Mouse (Mus musculus) mammary gland, adult 2 months (tissue): ENCODE measurements around the gene Tmc2. TPM values are rescaled to one million over a fixed set of nuclear protein-coding genes. Genes with fewer than 3 reads are reported as not detected.

ENCODE experiments used
- polyA plus RNA-seq: library from polyadenylated mRNA; depleted of rRNA; stranded (reverse); fragments of >200 nt; gene quantifications from 2 replicates; pipeline ENCODE4 v1.2.3, GENCODE M21; 2012; ENCODE audit warnings: low replicate concordance; rRNA removed

Gene Tmc2
- polyA plus RNA-seq: not detected in 2 replicates

DNA sequence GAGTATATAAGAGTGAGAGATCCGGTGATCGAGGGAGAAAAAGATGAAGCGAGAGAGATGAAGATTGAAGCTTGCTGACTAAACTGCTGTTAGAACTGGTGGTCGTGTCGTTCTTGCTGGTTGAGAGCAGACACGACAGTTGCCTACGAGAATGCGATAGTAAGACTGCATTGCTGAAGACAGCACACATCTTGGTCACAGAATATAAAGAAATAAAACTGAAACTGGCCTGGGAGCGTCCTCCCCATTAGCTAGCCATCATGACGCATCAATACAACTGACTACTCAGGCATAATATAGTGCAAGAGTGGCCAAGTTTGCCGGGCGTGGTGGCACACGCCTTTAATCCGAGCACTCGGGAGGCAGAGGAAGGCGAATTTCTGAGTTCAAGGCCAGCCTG lies at the start of gene Tmc2:
TSS of gene Tmc2 (plus strand) at position 301 of the 400 bp plus-strand sequence.

DNA sequence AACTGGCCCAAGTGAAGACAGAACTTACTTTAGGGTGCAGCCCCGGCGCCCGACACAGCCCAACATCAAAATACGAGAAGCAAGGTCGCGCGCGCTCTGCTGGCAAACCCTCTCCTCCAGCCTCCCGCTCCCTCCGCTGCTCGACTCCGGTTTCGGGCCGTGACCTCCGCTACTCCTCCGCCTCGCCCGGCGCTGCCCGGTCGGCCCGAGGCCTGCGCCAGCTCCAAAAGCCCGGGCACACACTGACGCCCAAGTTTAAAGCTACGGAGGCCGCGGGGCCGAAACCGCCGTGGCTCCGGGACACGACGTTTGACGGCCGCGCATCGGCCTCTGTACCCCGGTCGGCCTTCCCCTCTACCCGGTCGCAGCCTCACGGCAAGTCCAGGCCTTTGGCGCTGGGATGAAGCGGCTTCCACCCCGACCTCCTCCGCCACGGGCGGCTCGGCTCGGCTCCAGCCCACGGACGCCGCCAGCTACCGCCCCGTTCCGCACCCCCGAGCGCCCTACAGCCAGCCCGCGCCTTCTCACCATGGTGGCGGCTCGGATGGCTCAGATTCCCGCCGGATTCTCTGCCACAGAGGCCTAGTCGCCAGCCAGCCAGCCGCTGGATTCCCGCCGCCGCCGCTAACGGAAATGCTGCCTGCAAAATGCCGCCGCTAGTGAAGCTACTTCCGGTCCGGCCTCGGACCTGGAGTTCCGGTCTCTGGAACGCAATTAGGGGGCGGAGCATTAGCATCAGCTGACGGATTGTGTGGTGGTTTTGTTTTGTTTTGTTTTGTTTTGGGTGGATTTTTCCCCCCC lies 16.1 kb upstream of the Tmc2 start, which contains the start of gene Snrpb:
TSS of gene Snrpb (minus strand) at position 698 of the 801 bp plus-strand sequence.

GRCm38 (mm10) chr2:130274149-130274861 lies 79.3 kb downstream of the Tmc2 start, which contains the start of gene Nop56:
Nop56 (plus strand) TSS chr2:130274430.

GRCm38 (mm10) chr2:130283854-130284654 lies 89.1 kb downstream of the Tmc2 start, which contains the start of gene Idh3b:
Idh3b (minus strand) TSS chr2:130284547.

DNA sequence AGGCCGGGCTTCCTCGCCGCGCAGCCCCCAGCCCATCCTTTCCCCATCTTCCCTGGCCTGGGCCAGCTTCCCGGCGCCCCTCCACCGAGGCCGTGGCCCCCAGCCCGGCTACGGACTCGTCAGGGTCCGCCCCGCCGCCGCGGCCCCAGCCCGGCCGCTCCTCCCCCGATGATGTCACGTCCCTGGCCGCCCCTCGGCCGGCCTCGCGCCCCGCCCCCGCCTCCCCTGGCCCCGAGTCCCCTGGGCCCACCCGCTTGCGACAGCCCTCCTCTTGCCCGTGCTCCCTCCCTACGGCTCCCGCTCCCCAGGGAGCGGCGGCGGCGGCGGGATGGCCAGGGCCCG lies 99.9 kb downstream of the Tmc2 start, which contains the start of gene Ebf4:
TSS of gene Ebf4 (plus strand) at position 234 of the 342 bp plus-strand sequence.

Other genes with a start within 250 kb of the Tmc2 start
- gene Tgm3, start 182.8 kb upstream of the Tmc2 start, polyA plus RNA-seq: 0.11 and 0.12 TPM in 2 replicates
- gene Tgm6, start 82.8 kb upstream of the Tmc2 start, polyA plus RNA-seq: not detected in 2 replicates
- gene Snrpb, start 15.8 kb upstream of the Tmc2 start, polyA plus RNA-seq: 223 and 260 TPM in 2 replicates
- gene Nop56, start 79.2 kb downstream of the Tmc2 start, polyA plus RNA-seq: 43.7 and 72.1 TPM in 2 replicates
- gene Idh3b, start 89.4 kb downstream of the Tmc2 start, polyA plus RNA-seq: 237 and 433 TPM in 2 replicates
- gene Ebf4, start 100.0 kb downstream of the Tmc2 start, polyA plus RNA-seq: 1.6 and 2.6 TPM in 2 replicates
- 67.7 and 77.2 TPM in 2 replicates for gene Cpxm1, start 202.4 kb downstream of the Tmc2 start, polyA plus RNA-seq
- gene Gm28372, start 210.0 kb downstream of the Tmc2 start, polyA plus RNA-seq: not detected in 2 replicates
- not detected in 2 replicates for gene 1700020A23Rik, start 210.1 kb downstream of the Tmc2 start, polyA plus RNA-seq
- gene Tmem239, start 211.3 kb downstream of the Tmc2 start, polyA plus RNA-seq: not detected in 2 replicates
- gene Vps16, start 229.1 kb downstream of the Tmc2 start, polyA plus RNA-seq: 61.1 and 100 TPM in 2 replicates
- gene Pced1a, start 229.5 kb downstream of the Tmc2 start, polyA plus RNA-seq: 44.2 and 51.1 TPM in 2 replicates